Mouse (Mus musculus): ENCODE data around the gene Erp27.

DNA sequence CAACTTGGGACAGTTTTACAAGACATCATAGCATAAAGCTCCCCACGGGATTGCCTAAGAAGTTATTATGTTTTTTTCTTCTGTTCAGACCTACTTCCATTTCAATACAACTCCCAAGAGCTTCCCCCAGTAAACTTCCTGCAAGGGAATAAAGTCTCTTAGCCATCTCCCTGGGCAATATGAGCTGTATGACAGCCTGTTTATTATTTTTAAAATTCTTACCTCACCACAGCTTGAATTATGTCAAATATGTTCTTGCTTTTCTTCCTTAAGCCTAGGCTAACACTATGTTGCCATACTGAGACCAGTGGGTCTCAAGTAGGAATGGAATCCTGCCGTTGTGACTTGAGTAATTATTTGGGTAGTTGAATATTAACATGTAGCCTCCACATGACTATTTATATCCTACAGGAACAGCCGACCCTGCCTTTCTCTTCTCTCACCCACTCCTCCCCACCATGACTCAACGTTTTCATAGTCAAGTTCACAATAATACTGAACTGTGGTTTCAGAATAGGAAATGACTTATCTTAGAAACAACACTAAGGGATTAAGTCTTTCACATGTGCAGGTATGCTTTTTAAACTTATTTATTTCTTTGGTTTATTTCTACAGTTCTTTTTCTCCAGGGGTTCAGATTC, 21.5 kb downstream of the Erp27 start:
- no peak for TF ChIP-seq POLR2A (IDR thresholded peaks at IDR 0.05; ENCODE audit: low read depth, low read length)
- no peak for TF ChIP-seq CTCF (conservative IDR thresholded peaks at IDR 0.05 in 1 of 2, IDR thresholded peaks at IDR 0.05 in 1 of 2; ENCODE audit: low read depth in 2 of 2, low read length in 2 of 2)

Measured in CH12.LX (cell line).